Mouse (Mus musculus): ENCODE measurements around the gene Tap1. TPM values are rescaled to one million over a fixed set of nuclear protein-coding genes. Genes with fewer than 3 reads are reported as not detected.

The Tap1 gene
- polyA plus RNA-seq, 1 experiment from 2014 or later, result 1.1 TPM

- Histone ChIP-seq H3K27me3 (ENCODE audit: control insufficient read depth, insufficient read depth, low read length) (no peaks in the 10 kb centered on the region), H3K4me3 (ENCODE audit: low read depth, low read length) (no peak within 1 kb of the TSS), H3K9ac (ENCODE audit: low read depth, low read length) (no peak within 1 kb of the TSS), H3K4me2 (replicated peaks; ENCODE audit: low read depth, low read length) (no peak within 1 kb of the TSS), H3K9me3 (ENCODE audit: control insufficient read depth, low read length) (no peaks in the 10 kb centered on the region), H3K36me3 (ENCODE audit: control insufficient read depth, insufficient read depth, low read length) (no peaks in the 10 kb centered on the region), H3K4me1 (replicated peaks; ENCODE audit: control insufficient read depth, insufficient read depth, low read length) (no peaks in the 10 kb centered on the region), H3K27ac (ENCODE audit: low read depth, low read length) (no peak within 1 kb of the TSS)
- no peak for ATAC-seq (ENCODE audit: low FRiP score)
- DNase-seq (ENCODE audit: low spot score), result peak; percentile 19
- WGBS, result 66% methylated on average over 3 of the region's 3 CpGs
Measured at GRCm38 (mm10) chr17:34238706-34239105, 51.4 kb downstream of the Tap1 start, which contains the start of gene H2-Ob. TSS of gene H2-Ob (plus strand) at chr17:34238903.

- ATAC-seq (ENCODE audit: low FRiP score) (no peak), DNase-seq (ENCODE audit: low spot score) (no peak)
- 74% methylated on average over 10 of the region's 10 CpGs for WGBS
- Histone ChIP-seq H3K27ac (ENCODE audit: low read depth, low read length) (no peak overlapping the region), H3K4me3 (ENCODE audit: low read depth, low read length) (no peak overlapping the region), H3K9ac (ENCODE audit: low read depth, low read length) (no peak overlapping the region), H3K9me3 (ENCODE audit: control insufficient read depth, low read length) (no peaks in the 10 kb centered on the region), H3K4me1 (replicated peaks; ENCODE audit: control insufficient read depth, insufficient read depth, low read length) (no peaks in the 10 kb centered on the region), H3K36me3 (ENCODE audit: control insufficient read depth, insufficient read depth, low read length) (no peaks in the 10 kb centered on the region), H3K27me3 (ENCODE audit: control insufficient read depth, insufficient read depth, low read length) (no peaks in the 10 kb centered on the region), H3K4me2 (replicated peaks; ENCODE audit: low read depth, low read length) (no peak overlapping the region)
Measured at GRCm38 (mm10) chr17:34239601-34240041, 52.3 kb downstream of the Tap1 start.

- H3K4me1 ChIP-seq (replicated peaks; ENCODE audit: control insufficient read depth, insufficient read depth, low read length), result no peaks in the 10 kb centered on the region
- WGBS, result 75% methylated on average over 3 of the region's 3 CpGs
- H3K27me3 ChIP-seq (ENCODE audit: control insufficient read depth, insufficient read depth, low read length), result no peaks in the 10 kb centered on the region
- no peak overlapping the region for H3K4me2 ChIP-seq (replicated peaks; ENCODE audit: low read depth, low read length)
- no peak for DNase-seq (ENCODE audit: low spot score)
- no peaks in the 10 kb centered on the region for H3K36me3 ChIP-seq (ENCODE audit: control insufficient read depth, insufficient read depth, low read length)
- no peak overlapping the region for H3K27ac ChIP-seq (ENCODE audit: low read depth, low read length)
- no peak for ATAC-seq (ENCODE audit: low FRiP score)
- H3K9ac ChIP-seq (ENCODE audit: low read depth, low read length), result no peak overlapping the region
- H3K9me3 ChIP-seq (ENCODE audit: control insufficient read depth, low read length), result no peaks in the 10 kb centered on the region
- H3K4me3 ChIP-seq (ENCODE audit: low read depth, low read length), result no peak overlapping the region
Measured at GRCm38 (mm10) chr17:34240366-34240765, 53.0 kb downstream of the Tap1 start.

- no peak overlapping the region for H3K27ac ChIP-seq (ENCODE audit: low read depth, low read length)
- no peaks in the 10 kb centered on the region for H3K9me3 ChIP-seq (ENCODE audit: control insufficient read depth, low read length)
- H3K9ac ChIP-seq (ENCODE audit: low read depth, low read length), result no peak overlapping the region
- WGBS, result 85% methylated on average over 6 of the region's 6 CpGs
- no peaks in the 10 kb centered on the region for H3K27me3 ChIP-seq (ENCODE audit: control insufficient read depth, insufficient read depth, low read length)
- no peak for ATAC-seq (ENCODE audit: low FRiP score)
- H3K4me3 ChIP-seq (ENCODE audit: low read depth, low read length), result no peak overlapping the region
- DNase-seq (ENCODE audit: low spot score), result no peak
- no peak overlapping the region for H3K4me2 ChIP-seq (replicated peaks; ENCODE audit: low read depth, low read length)
- H3K36me3 ChIP-seq (ENCODE audit: control insufficient read depth, insufficient read depth, low read length), result no peaks in the 10 kb centered on the region
- no peaks in the 10 kb centered on the region for H3K4me1 ChIP-seq (replicated peaks; ENCODE audit: control insufficient read depth, insufficient read depth, low read length)
Measured at GRCm38 (mm10) chr17:34240916-34241315, 53.6 kb downstream of the Tap1 start.

- H3K4me1 ChIP-seq (replicated peaks; ENCODE audit: control insufficient read depth, insufficient read depth, low read length), result no peaks in the 10 kb centered on the region
- no peak overlapping the region for H3K27ac ChIP-seq (ENCODE audit: low read depth, low read length)
- no peaks in the 10 kb centered on the region for H3K27me3 ChIP-seq (ENCODE audit: control insufficient read depth, insufficient read depth, low read length)
- no peak overlapping the region for H3K9ac ChIP-seq (ENCODE audit: low read depth, low read length)
- 85% methylated on average over 4 of the region's 4 CpGs for WGBS
- H3K36me3 ChIP-seq (ENCODE audit: control insufficient read depth, insufficient read depth, low read length), result no peaks in the 10 kb centered on the region
- no peak for ATAC-seq (ENCODE audit: low FRiP score)
- H3K9me3 ChIP-seq (ENCODE audit: control insufficient read depth, low read length), result no peaks in the 10 kb centered on the region
- DNase-seq (ENCODE audit: low spot score), result no peak
- H3K4me3 ChIP-seq (ENCODE audit: low read depth, low read length), result no peak overlapping the region
- H3K4me2 ChIP-seq (replicated peaks; ENCODE audit: low read depth, low read length), result no peak overlapping the region
Measured at GRCm38 (mm10) chr17:34244656-34245055, 57.3 kb downstream of the Tap1 start.

Other genes starting within 250 kb of the Tap1 start
- 201 and 205 TPM in 2 replicates for gene Pfdn6, start 247.2 kb upstream of the Tap1 start, polyA plus RNA-seq (2014; fragmentation: Nextera tagmentation; extraction: Ambion mirVana)
- 26.8 and 29.4 TPM in 2 replicates for gene Wdr46, start 246.9 kb upstream of the Tap1 start, polyA plus RNA-seq (2014; fragmentation: Nextera tagmentation; extraction: Ambion mirVana)
- 4.8 and 5.3 TPM in 2 replicates for gene B3galt4, start 236.1 kb upstream of the Tap1 start, polyA plus RNA-seq (2014; fragmentation: Nextera tagmentation; extraction: Ambion mirVana)
- 38.2 and 39.4 TPM in 2 replicates for gene Vps52, start 231.7 kb upstream of the Tap1 start, polyA plus RNA-seq (2014; fragmentation: Nextera tagmentation; extraction: Ambion mirVana)
- 1,221 and 1,241 TPM in 2 replicates for gene Rps18, start 231.6 kb upstream of the Tap1 start, polyA plus RNA-seq (2014; fragmentation: Nextera tagmentation; extraction: Ambion mirVana)
- 18.7 and 19.4 TPM in 2 replicates for gene H2-K1, start 187.2 kb upstream of the Tap1 start, polyA plus RNA-seq (2014; fragmentation: Nextera tagmentation; extraction: Ambion mirVana)
- gene Ring1, start 162.9 kb upstream of the Tap1 start, polyA plus RNA-seq (2014; fragmentation: Nextera tagmentation; extraction: Ambion mirVana), result 5.9 and 6.3 TPM in 2 replicates
- 50.5 and 54.8 TPM in 2 replicates for gene H2-Ke6, start 159.5 kb upstream of the Tap1 start, polyA plus RNA-seq (2014; fragmentation: Nextera tagmentation; extraction: Ambion mirVana)
- 75.9 and 80.3 TPM in 2 replicates for gene Slc39a7, start 155.9 kb upstream of the Tap1 start, polyA plus RNA-seq (2014; fragmentation: Nextera tagmentation; extraction: Ambion mirVana)
- 16.3 and 16.8 TPM in 2 replicates for gene Rxrb, start 155.7 kb upstream of the Tap1 start, polyA plus RNA-seq (2014; fragmentation: Nextera tagmentation; extraction: Ambion mirVana)
- gene Col11a2, start 148.1 kb upstream of the Tap1 start, polyA plus RNA-seq (2014; fragmentation: Nextera tagmentation; extraction: Ambion mirVana), result 0.91 and 1.4 TPM in 2 replicates
- gene H2-Oa, start 95.2 kb upstream of the Tap1 start, polyA plus RNA-seq (2014; fragmentation: Nextera tagmentation; extraction: Ambion mirVana), result 0.26 and 0.32 TPM in 2 replicates
- gene H2-DMa, start 68.0 kb upstream of the Tap1 start, polyA plus RNA-seq (2014; fragmentation: Nextera tagmentation; extraction: Ambion mirVana), result 8.6 and 13.8 TPM in 2 replicates
- gene Brd2, start 64.9 kb upstream of the Tap1 start, polyA plus RNA-seq (2014; fragmentation: Nextera tagmentation; extraction: Ambion mirVana), result 113 and 159 TPM in 2 replicates
- not detected in 2 replicates for gene H2-DMb2, start 44.2 kb upstream of the Tap1 start, polyA plus RNA-seq (2014; fragmentation: Nextera tagmentation; extraction: Ambion mirVana)
- gene H2-DMb1, start 34.5 kb upstream of the Tap1 start, polyA plus RNA-seq (2014; fragmentation: Nextera tagmentation; extraction: Ambion mirVana), result 0.29 and 0.94 TPM in 2 replicates
- 0.42 and 1.1 TPM in 2 replicates for gene Psmb9, start 211 bp downstream of the Tap1 start, polyA plus RNA-seq (2014; fragmentation: Nextera tagmentation; extraction: Ambion mirVana)
- 1.3 and 1.9 TPM in 2 replicates for gene Psmb8, start 10.2 kb downstream of the Tap1 start, polyA plus RNA-seq (2014; fragmentation: Nextera tagmentation; extraction: Ambion mirVana)
- 0.19 and 0.50 TPM in 2 replicates for gene Tap2, start 16.0 kb downstream of the Tap1 start, polyA plus RNA-seq (2014; fragmentation: Nextera tagmentation; extraction: Ambion mirVana)
- gene H2-Ob, start 51.4 kb downstream of the Tap1 start, polyA plus RNA-seq (2014; fragmentation: Nextera tagmentation; extraction: Ambion mirVana), result not detected in 2 replicates
- gene H2-Ab1, start 70.1 kb downstream of the Tap1 start, polyA plus RNA-seq (2014; fragmentation: Nextera tagmentation; extraction: Ambion mirVana), result 2.4 and 3.1 TPM in 2 replicates
- not detected in 2 replicates for gene H2-Aa, start 100.3 kb downstream of the Tap1 start, polyA plus RNA-seq (2014; fragmentation: Nextera tagmentation; extraction: Ambion mirVana)
- 1.3 and 2.5 TPM in 2 replicates for gene H2-Eb1, start 118.3 kb downstream of the Tap1 start, polyA plus RNA-seq (2014; fragmentation: Nextera tagmentation; extraction: Ambion mirVana)
- gene H2-Eb2, start 138.1 kb downstream of the Tap1 start, polyA plus RNA-seq (2014; fragmentation: Nextera tagmentation; extraction: Ambion mirVana), result not detected in 2 replicates
- gene Btnl2, start 167.3 kb downstream of the Tap1 start, polyA plus RNA-seq (2014; fragmentation: Nextera tagmentation; extraction: Ambion mirVana), result 0.13 TPM in 1 of 2 replicates, not detected in the other
- gene Btnl1, start 189.6 kb downstream of the Tap1 start, polyA plus RNA-seq (2014; fragmentation: Nextera tagmentation; extraction: Ambion mirVana), result 0.08 TPM in 1 of 2 replicates, not detected in the other
- gene BC051142, start 211.3 kb downstream of the Tap1 start, polyA plus RNA-seq (2014; fragmentation: Nextera tagmentation; extraction: Ambion mirVana), result 2.7 and 4.1 TPM in 2 replicates

Data from hindbrain, embryonic 11.5 days (tissue).